Mouse (Mus musculus) CD4-positive helper T cell, adult 2 months (primary cell): ENCODE results near the gene Fau.

Experiments used
- DNase-seq: peaks from one replicate; pipeline ENCODE4 v3.0.0-alpha.2; 2012; ENCODE audit warnings: low read depth, missing footprints, low spot score

Fau gene

DNA sequence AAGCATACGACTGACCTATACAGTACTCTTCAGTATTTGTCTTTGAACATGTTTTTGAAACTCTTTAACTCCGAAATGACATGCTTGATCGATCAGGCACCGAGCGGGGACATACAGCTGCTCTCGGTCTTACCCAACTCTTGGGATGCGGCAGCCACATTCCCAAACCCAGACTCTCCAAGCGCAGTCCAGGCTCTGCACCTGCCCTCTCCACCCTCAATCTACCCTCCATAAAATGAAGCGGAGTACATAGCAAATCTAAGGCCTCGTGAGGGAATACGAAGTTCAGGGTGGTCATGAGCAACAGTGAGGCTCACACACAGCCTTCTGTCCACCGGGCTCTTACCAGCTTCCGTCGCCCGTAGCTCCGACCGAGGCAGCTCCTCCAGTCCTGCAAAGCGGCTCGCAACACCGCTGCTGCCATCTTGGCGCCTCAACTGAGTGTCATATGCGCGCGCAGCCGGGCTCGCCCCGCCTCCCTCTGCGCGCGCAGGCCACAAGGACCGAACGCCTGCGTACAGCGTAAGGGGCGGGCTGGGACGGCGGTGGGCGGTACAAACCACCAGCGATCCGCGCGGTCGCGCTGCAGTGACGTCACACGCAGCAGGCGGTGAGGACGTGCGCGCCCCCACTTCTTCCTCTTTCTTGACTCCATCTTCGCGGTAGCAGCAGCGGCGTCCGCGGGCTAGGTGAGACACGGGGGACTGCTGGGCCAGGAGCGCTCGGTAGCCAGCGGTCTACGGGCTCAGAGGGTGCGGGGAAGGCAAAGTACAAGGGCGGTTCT lies at the start of gene Fau, which contains the start of gene Mrpl49:
TSS of gene Fau (plus strand) at position 532 of the 784 bp plus-strand sequence.
TSS of gene Mrpl49 (minus strand) at position 473 of the 784 bp plus-strand sequence.
- peak; percentile 99 for DNase-seq

DNA sequence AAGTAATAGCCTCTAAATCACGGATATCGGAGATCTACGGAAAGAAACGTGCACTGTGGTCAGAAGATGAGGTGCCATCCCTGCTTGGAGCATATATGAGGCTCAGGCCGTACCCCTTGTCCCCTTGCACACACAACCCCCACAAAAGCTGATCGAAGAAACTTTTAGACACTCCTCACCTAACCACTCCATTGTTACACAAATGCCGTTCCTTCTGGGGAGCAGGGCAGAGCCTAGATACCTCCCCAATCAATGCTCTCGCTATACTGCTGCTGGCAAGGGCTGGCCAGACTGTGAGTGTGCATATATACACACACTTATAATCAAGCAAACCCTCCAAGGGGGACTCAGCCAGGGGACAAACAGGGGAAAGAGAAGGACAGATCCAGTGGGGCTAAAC lies 48.5 kb upstream of the Fau start:
- no peak for DNase-seq

DNA sequence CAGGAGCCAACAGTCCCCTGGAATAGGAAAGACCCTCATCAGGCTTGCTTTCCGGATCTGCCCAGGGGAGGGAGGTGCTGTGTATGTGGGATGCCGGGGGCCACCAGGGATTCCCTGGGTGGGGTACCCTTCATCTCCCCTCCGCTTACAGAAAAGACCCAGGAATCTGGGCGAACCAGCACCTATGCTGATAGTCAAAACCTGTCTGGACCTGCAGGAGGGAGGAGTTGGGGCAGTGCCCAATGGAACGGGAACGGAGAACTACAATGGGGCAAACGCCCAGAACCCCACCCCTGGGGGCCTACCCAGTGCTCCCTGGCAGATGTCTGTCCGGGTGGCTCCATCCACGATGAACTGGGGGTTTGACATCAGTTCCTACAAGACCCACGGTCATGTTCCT lies 44.0 kb upstream of the Fau start:
- DNase-seq, result no peak

DNA sequence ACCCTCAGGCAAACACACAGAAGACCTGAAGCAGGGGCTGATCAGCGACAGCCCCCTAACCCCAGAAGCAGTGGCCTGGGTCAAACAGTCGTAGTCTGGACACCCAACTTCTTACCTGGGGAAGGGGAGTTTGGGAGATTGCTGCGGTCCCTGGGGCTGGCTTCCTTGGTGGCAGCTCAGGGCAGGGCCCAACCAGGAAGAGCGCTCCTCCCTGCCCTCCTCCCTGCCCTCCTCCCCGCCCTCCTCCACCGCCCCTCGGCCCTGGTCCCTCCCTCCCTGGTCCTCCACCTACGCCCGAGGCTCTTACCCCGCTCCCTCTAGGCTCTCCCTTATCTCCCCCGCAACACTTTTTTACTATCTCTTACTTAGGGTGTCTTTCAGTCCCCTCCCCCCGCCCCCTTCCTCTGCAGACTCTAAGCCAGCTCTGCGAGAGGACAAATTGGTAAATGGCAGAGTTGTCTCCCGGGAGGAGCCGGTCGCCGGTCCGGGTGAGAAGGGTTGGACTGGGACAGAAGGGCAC lies 42.6 kb upstream of the Fau start:
- DNase-seq, result peak; percentile 86

DNA sequence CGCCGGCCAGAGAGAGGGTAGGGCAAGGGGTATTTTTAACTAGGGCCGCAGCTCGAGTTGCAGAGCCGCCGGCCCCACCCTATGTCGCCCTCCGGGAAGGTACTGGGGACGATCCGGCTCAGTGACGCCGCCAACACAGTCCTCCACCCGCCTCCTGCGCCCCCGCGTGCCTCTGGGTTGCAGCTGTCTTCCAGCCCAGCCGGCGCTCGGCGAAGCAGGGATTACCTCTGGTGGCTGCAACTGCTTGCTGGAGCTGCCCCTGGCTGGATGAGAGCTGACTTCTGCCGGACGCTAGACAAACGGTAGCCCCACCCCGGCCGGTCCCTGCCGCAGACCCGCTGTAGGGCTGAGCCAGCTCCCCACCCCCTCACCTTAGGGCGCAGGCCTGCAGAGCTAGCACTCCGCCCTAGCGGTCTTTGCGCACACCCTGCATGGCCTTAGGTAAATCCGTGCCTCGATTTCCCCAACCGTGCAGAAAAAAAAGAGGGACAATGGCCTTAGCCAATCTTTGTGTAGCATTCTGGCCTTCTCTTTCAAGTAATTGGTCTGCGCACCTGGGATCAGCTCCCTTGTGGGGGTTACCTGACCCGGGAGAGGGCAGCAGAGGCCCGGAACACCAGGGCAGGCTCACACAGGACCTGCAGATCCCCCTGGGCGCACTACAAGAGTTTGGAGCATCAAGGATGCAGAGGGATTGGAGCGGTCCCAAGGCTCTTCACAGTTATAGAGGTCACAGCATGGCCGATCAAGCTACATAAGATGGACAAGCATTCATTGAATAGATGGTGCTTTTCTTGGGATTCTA lies 41.9 kb upstream of the Fau start, which contains the start of gene Capn1:
TSS of gene Capn1 (minus strand) at position 387 of the 805 bp plus-strand sequence.
- peak; percentile 78 for DNase-seq

DNA sequence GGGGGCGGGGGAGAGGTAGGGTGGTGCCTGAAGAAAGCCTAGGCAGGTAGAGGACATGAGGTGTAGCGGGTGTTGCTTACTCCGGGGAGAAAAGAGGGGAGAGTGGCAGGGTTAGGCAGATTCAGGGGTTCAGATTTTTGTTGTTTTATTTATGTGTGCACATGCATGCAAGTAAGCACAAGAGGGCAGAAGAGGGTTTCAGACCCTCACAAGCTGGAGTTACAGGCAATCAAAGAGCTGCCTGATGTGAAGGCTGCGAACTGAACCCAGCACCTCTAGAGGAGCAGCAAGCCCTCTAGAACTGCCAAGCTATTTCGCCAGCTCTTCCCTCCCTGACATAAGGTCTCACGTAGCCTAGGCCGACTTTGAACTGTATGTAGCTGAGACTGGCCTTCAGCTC lies 41.1 kb upstream of the Fau start:
- DNase-seq, result peak; percentile 22

DNA sequence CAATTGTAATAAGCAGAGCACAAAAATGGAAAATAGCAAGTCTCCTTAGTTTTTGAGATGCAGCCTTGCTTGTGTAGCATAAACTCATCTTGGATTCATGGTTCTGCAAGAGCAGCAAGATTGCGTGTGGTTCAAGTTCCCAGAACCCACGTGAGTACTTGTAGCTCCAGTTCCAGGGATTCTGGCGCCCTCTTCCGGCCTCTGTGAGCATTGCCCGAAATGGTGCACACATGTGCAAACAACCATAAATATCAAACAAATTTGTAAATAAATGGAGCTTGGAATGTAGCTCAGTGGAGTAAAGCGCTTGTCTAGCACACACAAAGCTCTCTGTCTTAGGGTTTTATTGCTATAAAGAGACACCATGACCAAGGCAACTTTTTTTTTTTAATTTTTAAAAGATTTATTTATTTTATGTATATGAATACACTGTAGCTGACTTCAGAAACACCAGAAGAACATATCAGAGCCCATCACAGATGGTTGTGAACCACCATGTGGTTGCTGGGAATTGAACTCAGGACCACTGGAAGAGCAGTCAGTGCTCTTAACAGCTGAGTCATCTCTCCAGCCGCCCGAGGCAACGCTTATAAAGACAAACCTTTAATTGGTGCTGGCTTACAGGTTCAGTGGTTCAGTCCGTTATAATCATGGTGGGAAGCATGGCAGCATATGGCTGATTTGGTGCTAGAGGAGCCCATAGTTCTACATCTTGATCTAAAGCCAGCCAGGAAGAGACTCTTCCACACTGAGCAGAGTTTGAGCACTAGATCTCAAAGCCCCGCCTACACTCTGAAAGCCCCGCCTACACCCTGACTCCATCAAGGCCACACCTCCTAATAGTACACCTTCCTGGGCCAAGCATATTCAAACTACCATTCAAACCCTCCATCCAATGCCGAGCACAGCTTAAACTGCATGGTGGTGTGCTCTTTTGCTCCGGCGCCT lies 39.2 kb upstream of the Fau start:
- peak; percentile 90 for DNase-seq

DNA sequence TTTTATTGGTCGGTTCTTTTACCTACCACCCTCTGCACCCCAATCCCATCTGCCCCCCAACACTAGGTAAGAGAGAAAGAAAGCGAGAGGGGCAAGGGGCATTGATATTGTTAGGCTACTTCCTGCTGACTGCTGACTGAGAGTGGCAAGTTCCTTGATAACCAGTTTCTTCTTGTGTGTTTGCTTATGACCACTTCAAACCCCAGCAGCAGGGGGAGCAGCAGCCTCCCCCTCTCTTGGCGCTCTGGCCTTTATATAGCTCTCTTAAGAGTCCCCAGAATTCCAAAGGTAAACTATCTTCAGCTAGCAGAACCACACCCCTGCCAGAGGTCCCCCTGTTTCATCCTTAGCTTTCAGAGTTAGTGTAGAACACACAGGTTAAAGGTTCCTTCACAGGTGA lies 37.4 kb upstream of the Fau start:
- DNase-seq, result no peak

DNA sequence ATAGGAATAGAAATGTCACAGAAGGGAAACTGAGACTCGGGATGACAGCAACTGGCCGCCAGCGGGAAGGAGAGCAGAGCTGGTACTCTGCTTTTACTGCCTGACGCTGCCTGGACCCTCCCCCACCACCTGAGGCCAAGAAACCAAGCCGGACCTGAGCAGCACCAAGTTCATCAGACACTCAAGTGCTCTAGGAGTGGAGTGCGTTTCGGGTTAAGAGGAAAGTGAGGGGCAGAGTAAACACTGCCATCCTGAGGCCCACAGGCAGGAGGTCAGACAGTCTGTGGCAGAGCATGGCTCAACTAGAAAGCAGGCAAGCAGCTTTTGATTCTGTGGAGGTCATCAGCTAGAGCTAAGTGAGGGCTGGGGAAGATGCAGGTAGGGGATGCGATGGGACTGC lies 34.6 kb upstream of the Fau start:
- DNase-seq, result no peak

DNA sequence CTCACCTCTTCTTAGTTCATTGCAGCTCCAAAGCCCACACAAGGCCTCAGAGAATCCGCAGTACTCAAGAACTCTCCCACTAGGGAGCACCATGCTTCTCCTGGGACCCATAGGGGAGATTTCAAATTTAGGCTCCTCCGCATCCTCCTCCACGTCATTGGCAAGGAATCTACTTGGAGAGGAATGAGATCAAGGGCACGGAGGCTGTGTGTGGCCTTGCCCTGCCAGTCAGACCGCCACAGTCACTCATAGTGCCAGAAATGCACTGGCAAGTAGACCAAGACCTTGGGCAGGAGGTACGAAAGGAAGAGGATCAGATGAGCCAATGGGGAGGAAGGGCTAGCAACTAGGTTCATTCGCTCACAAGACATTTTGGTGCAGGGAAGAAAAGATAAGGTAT lies 33.7 kb upstream of the Fau start:
- no peak for DNase-seq

DNA sequence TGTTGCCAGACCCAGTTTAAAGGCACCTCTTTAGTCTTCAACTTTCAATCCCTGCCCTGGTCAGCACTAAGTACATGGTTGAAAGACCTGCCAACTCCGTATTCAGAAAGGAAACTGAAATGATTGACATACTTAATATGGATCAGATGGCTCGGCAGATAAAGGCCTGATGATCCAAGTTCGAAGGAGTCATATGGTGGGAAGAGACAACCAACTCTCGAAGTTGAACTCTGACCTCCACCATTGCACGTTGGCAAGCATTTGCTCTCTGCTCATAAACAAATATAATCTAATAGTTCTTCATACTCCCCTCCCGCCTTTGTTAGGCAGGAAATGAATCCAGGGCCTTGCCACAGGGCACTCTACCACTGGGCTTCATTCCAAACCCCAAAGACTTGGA lies 28.7 kb upstream of the Fau start:
- DNase-seq, result no peak

DNA sequence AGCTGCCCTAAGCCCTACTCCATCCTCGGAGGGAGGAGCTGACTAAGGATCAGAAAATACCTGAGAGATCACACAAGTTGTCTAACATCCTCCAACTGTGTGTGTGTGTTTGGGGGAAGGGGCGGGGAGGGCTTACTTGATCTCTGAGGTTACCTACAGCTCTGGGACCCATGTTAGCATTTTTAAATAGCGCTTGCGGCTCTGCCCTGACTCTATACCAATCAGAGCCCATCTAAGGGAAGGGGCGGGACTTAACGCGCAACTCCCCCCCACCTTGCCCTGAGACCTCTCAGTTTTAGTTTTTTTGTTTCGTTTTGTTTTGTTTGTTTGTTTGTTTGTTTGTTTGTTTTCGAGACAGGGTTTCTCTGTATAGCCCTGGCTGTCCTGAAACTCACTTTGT lies 28.2 kb upstream of the Fau start:
- DNase-seq, result no peak

DNA sequence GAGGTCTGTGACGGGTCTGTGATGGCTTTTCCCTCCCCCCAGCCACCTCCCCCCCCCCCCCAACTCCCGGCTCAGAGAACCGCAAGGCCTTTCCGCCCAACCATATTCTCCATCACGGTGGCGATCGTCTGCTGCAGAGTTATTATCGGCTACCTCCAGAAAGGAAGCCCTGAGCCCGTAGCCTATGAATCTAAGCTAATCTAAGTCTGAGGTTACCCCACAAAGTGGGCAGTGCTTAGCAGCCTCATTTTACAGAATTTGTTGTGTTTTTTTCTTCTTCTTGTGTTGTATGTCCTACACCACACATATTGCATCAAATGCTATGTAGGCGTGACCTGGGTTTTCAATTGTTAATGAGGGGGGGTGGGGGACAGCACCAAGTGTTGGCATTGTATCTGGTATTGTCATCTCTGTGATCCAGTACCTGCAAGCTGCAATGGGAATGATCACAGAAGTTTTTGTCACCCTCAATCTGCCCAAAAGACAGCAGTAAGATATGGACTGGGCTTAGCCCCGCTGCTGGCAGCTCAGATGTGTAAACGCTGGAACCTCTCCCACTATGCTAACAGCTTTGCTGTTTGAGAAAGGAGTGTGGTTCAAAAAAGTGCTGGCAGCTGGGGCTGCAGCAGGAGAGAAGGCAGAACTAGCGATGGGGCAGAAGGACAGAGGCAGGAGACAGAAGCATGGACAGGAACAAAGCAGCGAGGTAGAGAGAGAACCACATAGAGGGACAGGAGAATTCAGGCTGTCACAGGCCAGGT lies 26.9 kb upstream of the Fau start:
- no peak for DNase-seq

DNA sequence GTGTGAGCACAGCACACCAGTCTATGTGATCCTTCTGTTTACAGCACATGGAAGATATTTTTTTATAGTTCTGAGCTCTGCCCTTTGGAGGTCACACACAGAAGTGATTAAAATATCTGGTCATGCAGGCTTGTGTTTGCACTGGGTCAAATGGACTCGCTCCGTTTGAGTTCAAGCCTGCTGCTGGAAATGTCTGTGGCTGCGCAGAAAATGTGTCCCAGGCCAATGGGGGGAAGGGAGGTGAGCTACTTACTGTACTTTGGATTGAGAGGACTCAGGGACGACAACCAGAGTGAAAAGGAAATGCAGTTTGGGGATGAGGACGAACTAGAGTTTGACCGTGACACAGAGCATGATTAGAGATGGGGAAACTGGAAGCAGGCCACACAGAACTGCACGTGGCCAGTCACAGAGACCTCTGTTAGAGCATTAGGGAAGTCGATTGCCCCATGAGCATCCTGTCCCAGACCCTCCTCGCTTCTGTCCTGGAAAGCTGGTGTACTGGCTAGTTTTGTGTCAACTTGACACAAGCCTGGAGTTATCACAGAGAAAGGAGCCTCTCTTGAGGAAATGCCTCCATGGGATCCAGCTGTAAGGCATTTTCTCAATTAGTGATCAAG lies 21.6 kb upstream of the Fau start:
- DNase-seq, result no peak

DNA sequence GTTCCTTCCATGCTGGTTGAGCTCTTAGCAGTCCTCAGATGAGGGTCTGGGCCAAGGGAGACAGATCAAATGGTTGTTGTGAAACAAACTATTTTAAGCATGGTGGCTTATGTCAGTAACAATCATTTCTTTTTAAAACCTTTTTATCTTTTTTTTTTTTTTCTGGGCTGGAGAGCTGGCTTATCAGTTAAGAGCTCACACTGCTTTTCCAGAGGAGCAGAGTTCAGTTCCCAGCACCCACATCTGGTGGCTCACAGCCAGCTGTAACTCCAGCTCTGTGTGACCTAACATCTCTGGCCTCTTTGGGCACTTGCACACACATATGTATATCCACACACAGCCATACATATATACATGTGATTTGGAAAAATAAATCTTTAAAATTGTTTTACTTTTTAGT lies 19.9 kb upstream of the Fau start:
- DNase-seq, result no peak

DNA sequence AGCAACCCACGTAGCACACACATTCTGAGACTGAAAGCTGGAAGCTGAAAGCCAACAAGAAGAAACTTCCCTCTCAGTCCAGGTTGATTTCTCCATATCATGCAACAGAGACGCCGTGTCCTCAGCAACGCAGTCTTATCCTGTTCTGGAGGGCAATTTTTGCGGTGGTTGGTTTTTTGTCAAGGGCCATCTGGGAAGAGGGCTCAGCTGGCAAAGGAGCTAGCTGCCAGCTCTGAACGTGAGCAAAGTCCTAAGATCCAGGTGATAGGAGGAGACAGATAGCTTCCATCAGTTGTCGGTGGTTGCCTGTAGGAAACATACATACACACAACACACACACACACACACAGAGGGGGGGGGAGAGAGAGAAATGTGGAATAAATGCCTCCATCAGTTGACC lies 19.3 kb upstream of the Fau start:
- DNase-seq, result no peak

DNA sequence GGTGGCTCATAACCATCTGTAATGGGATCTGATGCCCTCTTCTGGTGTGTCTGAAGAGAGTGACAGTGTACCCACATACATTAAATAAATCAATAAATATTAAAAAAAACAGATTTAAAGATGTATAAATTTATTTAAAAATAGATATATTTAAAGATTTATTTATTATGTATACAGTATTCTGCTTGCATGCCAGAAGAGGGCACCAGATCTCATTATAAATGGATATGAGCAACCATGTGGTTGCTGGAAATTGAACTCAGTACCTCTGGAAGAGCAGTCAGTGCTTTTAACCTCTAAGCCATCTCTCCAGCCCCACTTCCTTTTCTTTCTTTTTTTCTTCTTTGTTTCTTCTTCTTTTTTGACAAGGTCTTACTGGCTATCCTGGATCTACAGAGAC lies 17.6 kb upstream of the Fau start:
- DNase-seq, result no peak

DNA sequence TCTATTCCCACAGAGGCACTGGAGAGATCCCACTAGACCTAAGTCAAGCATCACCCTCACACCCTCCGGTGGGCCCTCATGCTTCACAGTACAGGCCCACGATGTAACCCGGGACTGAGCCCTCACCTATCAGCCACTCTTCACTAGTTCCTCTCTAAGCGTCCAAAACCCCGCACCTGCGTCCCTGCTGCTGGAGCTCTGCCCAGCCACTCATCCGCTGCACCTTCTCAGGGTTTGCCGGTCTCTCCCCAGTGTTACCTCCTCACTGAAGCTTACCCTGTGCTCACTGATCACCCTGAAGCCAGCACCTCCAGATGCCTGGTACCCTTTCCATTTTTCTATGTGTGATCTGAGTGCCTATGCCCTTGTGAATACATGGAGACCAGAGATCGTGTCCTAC lies 15.4 kb upstream of the Fau start:
- no peak for DNase-seq

DNA sequence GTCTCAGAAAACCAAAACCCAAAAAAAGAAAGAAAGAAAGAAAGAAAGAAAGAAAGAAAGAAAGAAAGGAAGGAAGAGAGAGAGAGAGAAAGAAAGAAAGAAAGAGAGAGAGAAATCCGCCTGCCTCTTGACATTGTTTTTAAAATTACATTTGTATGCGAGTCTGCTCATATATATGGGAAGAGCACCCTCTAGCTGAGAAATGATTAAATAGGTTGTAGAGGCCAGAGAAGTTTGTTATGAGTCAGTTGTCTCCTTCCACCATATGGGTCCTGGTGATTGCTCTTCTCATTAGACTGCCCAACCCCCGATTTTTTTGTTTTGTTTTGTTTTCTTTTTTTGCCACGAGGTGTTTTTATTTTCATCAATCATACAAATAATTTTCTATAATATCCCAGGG lies 13.5 kb upstream of the Fau start:
- peak; percentile 62 for DNase-seq
